Mouse (Mus musculus) gonadal fat pad, adult 2 months (tissue): Measurements from ENCODE around the gene Foxq1. TPM values are rescaled to one million over a fixed set of nuclear protein-coding genes. Genes with fewer than 3 reads are reported as not detected.
A peak's percentile ranks its signal among the peaks of the same experiment; 100 is the strongest.

Source experiments
- DNase-seq: peaks from one replicate; pipeline ENCODE4 v3.0.0-alpha.2; 2012; ENCODE audit warnings: low read depth
- polyA plus RNA-seq: library from polyadenylated mRNA; depleted of rRNA; stranded (reverse); fragments of >200 nt; gene quantifications from 2 replicates; pipeline ENCODE4 v1.2.3, GENCODE M21; 2012; rRNA removed

Gene Foxq1
- 1.0 and 1.8 TPM in 2 replicates for polyA plus RNA-seq

DNA sequence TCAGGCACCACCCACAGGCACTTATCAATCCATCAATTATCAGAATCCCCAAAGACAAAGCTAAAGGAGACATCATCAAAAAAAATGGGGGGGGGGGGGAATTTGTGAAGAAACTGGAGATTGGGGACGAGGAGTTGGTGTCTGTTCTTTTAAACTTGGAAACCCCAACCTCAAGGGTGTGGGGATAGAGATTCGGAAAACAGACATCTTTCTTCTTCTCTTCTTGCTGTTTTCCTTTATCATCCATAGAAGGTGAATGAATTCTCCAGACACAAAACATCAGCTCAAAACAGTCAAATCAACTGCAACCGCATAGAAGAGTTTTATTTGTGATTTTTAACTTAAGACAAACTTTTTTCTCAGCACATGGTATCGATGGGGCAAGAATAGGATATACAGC is at the start of gene Foxq1:
Gene Foxq1, plus strand, starts transcription at position 301 of the 400 bp plus-strand sequence.
- DNase-seq, result no peak

DNA sequence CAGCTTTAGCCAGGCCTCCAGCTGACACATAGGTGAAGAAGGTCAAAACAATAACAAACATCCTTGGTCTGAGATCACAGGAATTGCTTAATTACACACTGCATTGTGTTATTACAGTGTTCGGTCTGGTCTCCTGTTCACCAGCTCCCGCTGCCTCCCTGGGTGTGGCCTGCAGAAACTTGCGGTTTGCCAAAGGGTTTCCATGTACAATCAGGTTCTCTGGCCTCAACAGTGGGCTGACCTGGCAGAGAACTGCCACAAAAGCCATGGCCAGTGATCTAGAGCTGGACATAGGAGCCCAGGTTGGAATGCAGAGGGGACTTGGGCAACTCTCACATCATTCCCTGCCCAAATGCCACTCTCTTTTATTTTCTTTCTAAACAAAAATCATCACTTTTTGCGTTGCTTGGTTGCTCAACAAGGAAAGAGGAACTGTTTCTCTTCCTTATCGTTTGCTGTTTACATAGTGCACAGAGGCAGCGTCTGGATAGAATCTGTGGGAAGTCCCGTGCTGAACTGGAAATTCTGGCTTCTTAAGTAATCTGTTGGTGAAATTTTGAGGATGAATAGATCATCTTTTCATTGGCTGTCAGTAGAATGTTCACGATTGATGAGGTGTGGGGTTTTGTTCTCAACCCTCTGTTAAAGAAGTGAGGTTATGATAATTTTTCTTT is 49.3 kb upstream of the Foxq1 start:
- no peak for DNase-seq

DNA sequence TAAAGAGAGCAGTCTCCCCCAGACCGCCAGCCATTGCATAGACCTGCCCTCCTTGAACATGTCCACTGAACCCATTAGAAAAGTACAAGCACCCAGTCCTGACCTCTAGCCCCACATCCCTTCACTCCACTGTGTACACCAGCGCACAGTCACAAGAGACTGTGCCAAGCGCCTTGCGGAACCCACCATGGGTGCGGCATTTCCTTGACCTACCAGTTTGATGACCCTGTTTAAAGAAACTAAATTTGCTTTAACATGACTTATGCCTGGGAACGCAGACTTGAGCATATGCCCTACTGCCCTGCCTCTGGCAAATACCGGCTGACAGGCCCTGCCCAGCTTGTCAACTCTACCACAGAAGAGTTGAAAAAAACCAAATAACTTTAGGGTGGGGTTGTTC is 40.7 kb upstream of the Foxq1 start:
- no peak for DNase-seq

DNA sequence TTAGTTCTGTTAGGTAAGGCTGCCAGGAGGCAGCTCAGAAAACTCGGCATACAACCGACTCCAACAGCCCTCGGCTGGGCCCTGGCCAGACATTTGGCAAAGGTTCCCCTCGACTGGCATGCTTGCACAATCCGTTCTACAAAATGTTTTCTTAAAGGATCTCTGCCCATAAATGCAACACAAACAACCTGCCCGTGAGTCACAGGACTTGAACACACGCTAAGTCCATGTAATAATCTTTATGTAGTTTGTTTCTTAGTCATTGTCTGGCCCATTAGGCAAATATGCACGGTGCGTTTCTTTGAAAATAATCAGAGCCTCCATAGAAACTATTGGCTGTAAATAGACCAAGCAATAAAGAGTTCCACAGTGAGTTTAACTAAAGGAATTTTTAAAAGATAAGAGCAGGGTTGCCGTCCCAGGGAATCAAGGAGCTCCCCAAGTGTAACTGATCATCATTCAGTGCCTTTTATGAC is 37.5 kb upstream of the Foxq1 start:
- peak; percentile 89 for DNase-seq

DNA sequence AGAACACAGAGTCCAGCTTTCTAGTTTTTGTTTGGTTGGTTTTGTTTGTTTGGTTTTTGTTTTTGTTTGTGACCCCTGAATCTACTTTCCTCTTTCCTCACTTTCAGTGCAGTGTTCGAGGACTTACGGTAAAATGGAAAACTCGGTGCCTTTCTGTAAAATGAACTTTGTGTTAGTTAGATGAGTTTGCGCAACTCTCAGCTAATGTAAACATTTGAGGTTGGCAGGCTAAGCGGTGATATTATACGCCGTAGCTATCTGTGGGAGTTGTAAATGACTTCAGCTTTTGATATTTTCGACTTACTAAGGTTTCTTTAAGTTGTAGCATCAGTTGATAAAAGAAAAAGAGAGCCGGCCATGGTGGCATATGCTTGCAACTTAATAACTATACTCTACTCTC is 37.0 kb upstream of the Foxq1 start:
- no peak for DNase-seq

DNA sequence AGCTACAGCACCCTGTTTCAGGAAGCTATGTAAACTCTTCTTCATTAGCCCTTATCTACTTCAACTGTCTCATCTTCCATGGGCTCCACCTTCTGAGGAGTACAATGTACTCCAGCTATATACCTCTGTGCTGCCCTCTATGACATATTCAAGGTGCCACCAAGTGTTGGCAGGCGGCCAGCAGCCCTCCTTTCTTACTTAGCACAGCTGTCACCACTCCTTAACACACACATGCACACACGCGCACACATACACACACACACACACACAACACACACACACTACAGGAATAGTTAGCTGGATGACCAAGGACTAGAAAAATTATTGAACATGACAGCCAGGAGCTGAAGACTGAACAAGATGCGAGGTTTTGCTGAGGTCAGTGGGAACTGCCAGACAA is 31.0 kb upstream of the Foxq1 start:
- no peak for DNase-seq

DNA sequence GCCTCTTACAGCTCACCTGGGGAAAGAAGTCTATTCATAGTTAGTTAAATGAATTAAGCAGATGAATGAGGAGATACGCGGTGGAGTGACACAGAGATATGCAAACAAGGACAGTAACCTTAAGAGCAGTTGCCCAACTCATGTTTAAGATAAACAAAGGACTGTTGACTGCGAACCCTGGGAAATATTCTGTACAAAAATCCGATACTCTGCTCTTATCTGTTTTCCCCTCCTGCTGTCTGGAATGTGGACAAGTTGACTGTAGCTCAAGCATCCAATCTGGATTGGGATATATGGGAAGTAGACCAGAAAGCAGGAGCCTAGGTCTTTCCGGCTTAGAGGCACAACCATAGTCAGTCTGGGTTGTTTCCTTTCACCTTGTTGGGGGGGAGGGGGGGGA is 24.7 kb upstream of the Foxq1 start:
- DNase-seq, result no peak

DNA sequence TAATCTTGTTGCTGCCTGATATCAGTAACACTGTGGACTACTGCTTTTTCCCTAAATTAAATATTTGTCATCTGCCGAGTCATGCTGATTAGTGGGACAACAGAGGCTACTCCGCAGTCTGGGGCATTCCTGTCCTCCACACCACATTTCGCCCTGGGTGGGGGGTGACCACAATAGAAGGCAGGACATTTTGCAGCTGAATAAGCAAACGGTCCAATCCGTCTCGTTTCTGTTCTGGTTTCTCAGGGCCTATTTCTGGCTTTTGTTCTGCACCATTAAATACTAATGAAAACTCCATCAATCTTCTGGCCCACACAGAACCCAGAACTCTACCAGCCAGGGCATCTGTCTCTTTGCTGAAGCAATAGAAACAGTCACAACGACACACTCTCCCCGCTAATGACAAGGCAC is 24.3 kb upstream of the Foxq1 start:
- no peak for DNase-seq

DNA sequence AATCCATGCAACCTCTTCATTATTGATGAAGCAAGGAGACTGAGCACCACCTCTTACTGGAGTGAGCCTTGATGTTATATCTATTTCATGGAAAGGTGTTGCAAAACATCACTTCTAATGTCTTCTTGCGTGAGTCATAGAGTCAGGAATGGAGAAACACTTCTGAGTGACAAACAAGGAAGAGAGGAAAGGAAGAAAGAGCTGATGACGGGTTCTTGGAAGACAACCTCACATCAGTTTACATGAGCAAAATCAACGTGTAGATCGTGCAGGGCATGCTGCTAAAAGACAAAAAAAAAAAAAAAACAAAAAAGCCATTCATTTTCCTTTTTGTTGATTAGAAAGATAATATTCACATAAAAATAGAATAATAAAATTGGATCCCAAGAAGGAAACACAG is 21.2 kb upstream of the Foxq1 start:
- no peak for DNase-seq

DNA sequence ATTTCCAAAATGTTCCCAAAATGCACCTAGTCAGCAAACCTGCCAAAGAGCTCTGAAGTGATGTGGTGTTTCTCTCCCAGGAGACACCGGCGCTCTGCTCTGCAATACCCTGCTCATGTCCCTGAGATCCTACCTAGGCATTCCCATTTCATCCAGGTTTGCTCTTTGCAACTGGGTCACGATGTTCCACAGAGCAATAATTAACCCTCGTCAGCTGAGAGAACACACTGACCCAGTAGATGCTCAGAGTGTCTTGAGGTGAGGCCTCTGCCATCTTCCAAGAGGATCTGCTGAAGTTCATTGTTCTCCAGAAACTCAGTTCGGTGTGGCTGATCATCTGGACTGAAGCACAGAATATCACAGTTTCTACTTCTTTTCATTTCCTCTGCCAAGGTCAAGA is 12.9 kb upstream of the Foxq1 start:
- no peak for DNase-seq

DNA sequence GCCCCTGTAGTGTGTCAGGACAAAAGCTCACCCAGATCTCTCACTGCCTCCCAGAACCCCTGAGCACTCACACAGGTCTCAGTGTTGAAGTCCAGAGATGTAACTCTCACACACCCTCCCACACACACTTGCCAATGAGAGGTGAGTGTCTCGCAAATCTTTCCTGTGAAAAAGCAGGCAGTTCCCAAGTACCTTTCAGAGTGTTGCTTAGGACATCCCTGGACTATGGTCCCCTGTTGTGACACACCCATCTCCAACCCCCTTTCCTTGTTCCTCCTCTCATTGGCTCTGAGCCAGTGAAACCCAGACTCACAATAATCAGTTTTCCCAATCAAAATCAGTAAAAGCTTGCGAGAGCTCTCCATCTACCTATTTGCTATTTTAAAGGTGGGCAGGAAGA is 9.2 kb upstream of the Foxq1 start:
- no peak for DNase-seq

DNA sequence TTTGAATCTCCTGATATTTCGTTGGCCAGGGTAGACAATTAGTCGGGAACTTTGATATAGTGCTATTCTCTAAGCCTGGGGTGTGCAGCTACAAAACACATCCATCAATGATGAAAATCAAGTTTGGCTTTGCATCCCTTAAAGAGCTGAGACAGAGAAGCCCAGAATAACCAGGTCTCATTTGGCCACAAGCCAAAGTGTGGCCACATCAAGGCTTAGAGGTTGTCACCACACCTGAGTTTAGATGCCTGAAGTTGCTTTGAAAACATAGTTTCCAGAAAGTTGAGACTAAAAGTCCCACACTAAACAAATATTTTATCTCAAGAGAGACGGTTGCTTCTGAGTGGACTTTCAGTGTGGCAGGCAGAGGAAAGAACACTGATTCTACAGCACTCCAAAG is 8.7 kb upstream of the Foxq1 start:
- DNase-seq, result no peak

DNA sequence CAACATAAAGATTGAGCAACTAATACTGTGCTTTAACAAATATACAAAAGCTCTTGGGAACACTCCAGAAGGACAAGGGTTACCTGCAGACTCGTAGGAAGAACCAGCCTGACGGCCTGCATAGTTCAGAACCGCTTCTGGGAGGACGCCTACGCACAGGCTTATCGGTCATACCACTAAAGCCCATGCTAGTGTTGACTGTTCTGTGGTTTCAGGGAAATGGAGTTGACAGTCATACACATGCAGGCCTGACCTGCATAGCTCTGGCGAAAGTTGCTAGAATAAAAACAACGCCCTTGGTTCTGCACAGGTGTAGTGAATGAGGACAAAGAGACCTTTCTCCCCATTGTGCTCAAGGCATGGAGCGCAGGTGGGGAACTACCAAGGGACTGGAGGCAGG is 8.3 kb upstream of the Foxq1 start:
- peak; percentile 100 for DNase-seq

DNA sequence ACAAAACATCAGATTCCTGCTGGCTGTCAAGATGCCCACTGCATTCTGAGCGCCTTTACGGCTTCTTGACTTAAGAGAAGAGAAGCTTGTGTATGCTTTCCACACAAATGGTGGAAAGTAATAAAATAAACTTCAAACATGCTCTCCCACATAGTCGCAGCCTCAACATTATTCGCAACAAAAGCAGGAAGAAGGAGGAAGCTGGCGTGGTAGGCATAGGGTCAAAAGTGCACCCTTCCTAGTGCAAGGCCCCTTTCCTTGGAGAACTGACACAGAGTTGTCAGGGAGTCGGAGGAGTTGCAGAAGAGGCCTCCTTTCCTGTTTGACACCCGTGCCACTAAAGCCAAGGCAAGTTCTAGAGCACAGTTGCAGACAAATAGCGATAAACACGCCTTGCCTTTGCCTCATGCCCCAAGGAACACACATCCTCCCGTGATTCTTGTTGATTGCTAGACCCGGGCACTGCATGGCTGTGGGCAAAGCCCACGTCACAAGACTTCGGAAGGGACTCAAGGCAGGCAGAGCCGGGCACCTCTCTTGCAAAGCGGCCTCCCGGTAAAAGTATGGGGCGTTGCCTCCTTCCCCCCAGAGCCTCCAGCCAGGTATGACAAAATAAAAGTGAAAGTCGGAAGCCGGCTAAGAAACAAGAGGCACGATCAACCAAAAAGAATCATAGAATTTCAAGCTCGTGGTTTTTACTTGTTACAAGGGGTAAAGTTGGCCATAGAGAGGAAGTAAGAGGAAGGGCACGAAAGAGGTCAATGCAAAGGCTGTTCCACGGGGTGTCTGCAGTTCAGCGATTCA is 1.2 kb downstream of the Foxq1 start:
- no peak for DNase-seq

DNA sequence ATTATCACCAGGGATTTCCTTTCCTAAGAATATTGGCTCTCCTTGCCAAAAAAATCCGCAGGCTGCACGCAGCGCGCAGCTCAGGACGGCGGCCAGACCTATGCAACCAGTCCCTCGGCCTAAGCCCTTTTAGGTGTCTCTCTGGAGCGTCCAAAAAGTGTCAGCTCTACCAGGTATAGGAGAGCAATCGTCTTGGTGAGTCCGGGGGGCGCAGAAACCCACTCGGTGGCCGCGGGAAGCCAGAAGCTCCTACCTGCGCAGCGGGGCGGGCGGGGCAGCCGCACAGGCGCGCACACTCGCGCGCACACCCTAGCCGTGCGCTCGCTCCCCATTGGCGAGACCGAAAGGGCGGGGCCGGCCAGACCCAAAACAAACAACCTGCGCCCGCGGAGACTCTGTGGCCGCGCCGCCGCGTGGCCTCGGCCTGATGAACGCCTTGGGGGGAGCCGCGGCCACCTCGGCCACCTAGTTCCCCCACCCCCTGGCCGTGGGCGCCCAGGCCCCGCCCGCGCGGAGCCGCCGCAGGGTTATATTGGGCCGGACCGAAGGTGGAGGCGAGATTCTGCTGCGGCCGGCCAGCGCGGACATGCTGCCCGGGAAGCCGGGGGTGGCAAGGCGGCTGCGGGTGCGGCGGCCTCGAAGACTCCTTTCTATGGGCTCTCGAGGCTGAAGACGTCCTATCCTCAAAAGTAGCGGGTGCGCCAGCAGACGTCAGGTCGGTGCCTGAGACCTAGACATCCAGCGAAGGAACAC is 2.0 kb downstream of the Foxq1 start:
- DNase-seq, result no peak

DNA sequence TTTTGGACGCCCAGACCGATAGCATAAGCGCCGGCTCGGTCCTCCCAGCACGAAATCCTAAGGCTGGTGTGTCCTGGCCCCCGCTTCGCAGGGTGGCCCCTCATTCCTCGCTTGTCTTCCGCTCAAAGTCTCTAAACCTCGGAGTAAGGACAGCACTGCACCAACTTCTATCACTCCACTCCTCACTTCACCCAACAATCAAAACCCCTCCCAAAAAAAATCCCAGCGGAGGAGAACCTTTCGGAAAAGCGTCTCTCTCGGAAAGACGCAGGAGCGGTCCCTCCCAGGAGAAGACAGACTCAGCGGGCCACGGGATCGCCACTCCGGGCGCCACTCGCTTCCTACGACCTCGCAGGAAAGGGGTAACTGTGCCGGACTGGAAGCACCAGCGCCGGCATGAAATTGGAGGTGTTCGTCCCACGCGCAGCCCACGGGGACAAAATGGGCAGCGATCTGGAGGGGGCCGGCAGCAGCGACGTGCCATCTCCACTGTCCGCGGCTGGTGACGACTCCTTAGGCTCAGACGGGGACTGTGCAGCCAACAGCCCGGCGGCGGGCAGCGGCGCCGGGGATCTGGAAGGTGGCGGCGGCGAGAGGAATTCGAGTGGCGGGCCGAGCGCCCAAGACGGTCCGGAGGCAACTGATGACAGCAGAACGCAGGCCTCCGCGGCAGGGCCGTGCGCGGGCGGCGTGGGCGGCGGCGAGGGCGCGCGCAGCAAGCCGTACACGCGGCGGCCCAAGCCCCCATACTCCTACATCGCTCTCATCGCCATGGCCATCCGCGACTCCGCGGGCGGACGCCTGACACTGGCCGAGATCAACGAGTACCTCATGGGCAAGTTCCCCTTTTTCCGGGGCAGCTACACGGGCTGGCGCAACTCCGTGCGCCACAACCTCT is 2.8 kb downstream of the Foxq1 start, which contains the start of gene A530084C06Rik:
Gene A530084C06Rik, minus strand, starts transcription at position 813 of the 898 bp plus-strand sequence.
- no peak for DNase-seq

DNA sequence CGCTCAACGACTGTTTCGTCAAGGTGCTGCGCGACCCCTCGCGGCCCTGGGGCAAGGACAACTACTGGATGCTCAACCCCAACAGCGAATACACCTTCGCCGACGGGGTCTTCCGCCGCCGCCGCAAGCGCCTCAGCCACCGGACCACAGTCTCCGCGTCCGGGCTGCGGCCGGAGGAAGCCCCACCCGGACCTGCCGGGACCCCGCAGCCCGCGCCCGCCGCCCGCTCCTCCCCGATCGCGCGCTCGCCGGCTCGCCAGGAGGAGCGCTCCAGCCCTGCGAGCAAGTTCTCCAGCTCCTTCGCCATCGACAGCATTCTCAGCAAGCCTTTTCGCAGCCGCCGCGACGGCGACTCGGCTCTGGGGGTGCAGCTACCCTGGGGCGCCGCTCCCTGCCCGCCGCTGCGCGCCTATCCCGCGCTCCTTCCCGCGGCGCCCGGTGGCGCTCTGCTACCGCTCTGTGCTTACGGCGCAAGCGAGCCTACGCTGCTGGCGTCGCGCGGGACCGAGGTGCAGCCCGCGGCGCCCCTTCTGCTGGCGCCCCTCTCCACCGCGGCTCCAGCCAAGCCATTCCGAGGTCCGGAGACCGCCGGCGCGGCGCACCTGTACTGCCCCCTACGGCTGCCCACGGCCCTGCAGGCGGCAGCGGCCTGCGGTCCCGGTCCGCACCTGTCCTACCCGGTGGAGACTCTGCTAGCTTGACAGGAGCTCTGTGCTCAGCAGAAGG is 3.6 kb downstream of the Foxq1 start:
- DNase-seq, result no peak

DNA sequence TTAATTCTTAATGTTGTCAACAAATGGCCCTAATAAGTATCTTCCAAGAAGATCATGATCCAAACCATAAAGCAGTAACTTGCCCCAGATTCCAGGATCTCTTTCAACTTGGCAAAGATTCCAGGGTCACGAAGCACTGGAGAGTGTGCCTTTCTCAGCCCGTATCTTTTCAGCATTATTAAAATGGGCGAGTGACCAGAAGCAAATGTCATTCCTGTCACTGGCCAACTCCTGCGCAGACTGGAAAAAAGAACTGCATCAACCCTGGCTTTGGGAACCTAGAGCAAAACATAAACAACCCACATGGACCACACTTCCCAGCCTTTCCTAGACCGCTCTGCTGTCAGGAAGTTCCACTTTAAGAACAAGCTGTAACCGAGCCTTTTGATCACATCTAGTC is 8.5 kb downstream of the Foxq1 start:
- no peak for DNase-seq

DNA sequence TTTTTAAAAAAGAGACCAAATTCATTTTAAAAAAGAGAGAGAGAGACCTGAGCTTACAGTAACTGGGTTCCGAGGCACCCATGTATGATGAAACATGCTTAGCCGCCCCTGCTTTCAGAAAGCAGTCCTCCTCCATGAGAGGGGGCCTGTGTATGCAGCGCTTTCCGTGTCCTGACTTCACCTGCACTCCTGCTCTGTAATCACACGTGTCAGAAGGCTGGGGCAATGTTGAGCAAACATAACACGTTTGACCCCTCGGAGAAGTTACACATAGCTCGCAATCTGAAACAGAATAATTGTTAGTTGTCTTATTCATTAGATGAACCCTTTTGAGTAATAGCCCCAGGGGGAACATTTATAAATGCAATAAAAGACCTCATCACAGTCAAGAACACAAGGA is 11.2 kb downstream of the Foxq1 start:
- no peak for DNase-seq

DNA sequence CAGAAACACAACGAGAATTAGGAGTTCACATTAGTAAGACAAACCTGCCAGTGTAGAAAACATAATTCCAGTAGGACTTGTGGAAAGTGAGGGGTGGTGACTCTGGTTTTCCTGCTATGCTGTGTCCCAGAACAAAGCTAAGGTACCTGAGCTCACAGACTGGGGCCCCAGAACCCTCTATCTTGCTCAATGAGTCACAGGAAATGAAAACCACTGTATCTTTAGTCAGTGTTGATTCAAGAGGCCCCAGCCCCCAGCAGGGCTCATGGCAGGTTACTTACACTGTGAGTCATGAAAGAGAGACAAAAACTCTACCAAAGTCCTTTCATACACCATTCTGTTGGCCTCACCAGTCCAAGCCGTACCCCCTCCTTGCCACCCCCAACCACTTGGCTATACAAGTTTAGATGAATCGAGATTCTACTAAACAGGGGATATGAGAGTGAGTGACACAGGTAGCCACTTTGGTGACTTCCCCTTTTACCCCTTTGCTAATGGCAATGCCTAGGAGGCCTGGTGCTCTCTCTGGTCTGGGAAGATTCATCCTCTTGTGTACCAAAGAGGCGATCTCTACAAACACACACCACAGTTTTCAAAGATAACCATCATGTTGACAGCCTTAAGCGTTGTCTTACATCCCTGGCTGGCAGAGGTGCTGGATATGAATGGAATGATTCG is 11.8 kb downstream of the Foxq1 start:
- DNase-seq, result no peak
